Mouse (Mus musculus) c-Kit-positive CD71-positive TER-119-negative erythroid progenitor cells, embryonic 14.5 days (primary cell): Measurements from ENCODE around the gene Faap100.
"Not testable (repeated sequence)": the region's sequence is repeated elsewhere in the genome, so short reads cannot be mapped to it uniquely, and the experiment has no call there.

Source experiments
- DNase-seq: peaks from one replicate; pipeline ENCODE4 v3.0.0-alpha.2; 2013; ENCODE audit warnings: low read depth

Faap100 gene

DNA sequence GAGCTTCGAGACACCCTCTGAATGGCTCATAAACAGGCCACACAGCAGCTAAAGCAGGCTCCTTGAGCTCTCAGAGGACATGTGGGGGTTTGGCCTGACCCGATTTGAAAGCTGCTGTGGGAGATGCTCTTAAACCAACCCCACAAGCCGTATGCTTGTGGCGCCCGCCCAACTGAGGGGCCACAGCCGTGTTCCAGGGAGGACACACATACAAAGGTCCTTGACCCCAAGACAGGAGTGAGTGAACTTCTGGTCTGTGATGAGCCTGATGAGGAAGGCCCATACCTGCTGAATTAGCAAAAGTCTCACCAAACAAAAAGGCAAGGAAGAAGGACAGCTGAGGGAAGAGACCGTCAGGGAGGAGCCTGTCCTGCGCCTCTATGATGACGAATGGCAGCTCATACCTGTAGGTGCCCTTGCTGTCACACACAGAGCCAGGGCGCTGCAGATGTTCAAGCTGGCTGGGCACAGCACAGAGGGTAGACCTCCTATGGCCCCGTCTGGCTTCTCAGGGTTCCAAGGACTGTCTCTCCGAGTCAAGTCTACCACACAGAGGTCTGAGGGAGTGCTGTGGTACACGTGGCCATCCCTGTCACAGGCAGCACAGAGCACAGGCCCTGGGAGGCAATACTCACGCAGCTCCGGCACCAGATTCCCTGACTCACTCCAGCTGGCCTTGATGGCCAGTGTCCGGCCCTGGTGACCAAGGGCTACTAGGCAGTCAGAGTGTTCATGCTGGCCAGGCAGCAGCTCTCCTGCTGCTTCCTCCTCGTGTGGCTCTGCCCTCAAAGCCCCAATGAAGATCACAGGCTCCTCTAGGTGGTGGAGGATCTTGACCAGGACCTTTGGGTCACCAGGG is 2.0 kb downstream of the Faap100 start:
- no peak for DNase-seq

DNA sequence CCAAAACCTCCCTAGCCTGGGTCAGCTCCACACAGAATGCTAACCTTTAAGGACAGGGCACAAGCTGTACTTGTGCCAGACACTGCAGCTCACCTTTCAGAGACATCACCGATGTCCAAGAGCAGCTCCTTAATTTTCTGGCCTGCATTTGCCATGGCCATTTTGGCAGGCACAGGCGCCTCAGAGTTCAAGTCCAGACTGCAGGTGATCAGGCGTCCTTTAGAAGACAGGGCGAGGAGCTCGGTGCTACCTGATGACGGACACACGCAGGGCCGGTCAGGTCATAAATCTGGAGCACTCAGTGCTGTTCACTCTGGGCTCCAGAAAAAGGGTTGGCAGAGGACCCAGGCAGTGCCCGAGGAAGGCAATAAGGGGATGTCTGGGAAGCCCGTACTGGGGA is 3.2 kb downstream of the Faap100 start:
- DNase-seq = no peak

DNA sequence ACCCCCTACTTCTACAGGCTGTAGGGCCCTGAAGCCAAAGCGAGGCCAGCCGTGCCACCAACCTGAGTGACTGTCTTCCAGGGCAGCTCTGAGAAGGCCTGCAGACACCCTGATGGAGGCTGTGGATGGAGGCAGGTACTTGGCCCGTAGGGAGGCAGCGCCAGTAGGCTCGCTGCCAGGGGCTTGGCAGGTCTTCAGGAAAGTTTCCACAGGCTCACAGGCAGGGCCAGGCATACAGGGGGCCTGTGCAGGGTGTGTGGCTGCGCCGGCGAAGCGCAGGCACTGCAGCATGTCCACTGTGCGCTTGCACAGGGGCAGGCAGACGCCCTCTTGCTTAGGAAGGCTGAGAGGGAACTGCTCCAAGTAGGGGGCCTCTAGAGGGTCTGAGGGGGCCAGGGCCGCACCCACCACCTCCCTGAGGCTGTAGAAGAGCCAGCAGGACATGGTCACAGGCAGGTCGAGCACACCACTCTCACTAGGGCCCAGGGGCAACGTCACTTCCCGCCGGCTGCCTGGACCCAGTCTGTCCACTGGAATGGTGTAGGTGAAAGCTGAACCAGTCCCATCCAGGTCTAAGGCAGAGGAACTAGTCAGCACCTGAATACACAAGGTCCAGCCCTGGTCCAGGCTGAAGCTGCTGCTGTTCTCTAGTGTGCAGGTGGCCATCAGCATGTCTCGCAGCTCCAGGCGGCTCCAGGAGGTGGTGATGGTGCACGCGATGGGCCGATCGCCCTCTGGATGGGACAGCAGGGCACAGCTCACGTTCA is 4.6 kb downstream of the Faap100 start:
- DNase-seq = no peak

- no peak for DNase-seq
Measured at GRCm38 (mm10) chr11:120373025-120373424, 5.5 kb downstream of the Faap100 start.

DNA sequence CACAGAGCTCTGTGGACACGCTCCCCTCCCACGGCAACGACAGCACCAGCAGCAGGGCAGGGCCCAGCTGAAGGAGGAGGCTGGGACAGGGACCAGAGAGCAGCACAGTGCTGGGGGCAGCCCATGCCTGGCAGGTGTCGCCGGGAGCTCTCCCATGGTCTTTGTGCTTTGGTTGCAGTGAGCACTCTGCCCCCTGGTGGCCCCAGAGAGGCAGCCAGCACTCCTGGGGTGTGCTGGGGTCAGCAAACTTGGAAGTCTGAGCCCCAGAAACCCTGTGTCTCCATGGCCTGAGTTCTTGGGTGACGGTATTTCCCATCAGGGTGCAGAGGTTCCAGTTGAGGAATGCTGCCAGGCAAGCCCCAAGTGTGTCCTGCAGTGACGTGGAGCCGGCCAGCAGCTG is 8.9 kb downstream of the Faap100 start:
- peak; percentile 41 for DNase-seq

GRCm38 (mm10) chr11:120366443-120367027 is 12.0 kb downstream of the Faap100 start:
- DNase-seq = no peak

- no peak for DNase-seq
Measured at GRCm38 (mm10) chr11:120362891-120363290, 15.7 kb downstream of the Faap100 start.

DNA sequence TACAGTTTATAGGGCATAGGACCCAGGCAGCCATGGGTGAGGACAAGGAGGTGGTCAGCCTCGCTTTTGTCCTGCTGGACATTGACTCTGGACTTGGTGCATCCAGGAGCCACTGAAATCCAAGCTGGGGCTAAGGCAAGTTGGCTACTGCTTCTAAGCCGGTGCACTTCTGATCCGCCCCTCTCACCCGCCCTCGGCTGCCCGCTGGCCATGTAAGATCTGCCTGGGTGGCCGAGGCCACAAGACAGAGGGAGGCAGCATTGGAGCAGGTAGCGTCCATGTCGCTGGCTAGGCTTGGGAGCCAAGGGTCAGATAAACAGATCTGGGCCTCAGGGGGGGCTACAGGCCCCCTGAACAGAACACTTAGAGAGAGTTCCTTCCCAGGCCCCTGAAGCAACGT is 17.3 kb downstream of the Faap100 start, which contains the start of gene Fscn2:
Gene Fscn2 (plus strand): TSS at position 240 of the 400 bp plus-strand sequence.
- no peak for DNase-seq

DNA sequence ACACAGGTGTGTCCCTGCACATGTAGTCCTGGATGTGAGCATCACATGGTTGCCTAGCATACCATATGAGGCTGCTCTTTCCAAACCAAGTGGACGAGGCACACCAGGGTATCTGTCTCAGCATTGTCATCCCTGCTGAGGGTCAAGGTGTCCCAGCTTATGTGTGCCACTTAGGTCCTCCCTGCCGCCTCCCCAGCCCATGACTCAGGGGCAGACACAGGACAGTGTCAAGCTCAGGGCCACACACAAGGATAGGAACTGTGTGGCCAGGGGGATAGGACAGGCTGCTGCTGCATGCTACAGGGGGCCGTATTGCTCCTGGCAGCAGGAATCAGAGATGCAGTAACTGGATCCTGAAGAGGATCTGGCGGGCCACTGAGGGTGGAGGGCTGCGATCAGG is 17.8 kb downstream of the Faap100 start:
- no peak for DNase-seq

DNA sequence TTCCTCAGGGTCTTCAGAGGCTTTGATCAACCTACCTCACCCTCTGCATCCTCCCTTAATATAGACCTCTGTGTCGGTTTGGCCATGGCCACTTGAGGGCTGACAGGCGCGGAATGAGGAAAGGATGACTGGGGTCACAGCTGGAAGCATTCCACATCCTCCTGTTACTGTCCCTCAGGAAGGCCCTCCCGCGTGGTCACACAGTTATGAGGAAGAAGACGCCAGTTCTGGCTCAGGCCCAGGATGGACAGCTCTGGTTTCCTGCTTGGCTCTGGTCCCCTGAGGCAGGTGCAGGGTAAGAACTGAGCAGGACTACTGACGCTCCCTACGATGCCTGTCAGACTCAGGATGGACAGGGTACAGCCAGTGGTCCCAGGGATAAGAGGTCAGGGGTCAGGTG is 18.5 kb downstream of the Faap100 start:
- DNase-seq = no peak

- DNase-seq = no peak
Measured at GRCm38 (mm10) chr11:120359391-120359790, 19.2 kb downstream of the Faap100 start.

GRCm38 (mm10) chr11:120357791-120358401 is 20.7 kb downstream of the Faap100 start:
- no peak for DNase-seq

DNA sequence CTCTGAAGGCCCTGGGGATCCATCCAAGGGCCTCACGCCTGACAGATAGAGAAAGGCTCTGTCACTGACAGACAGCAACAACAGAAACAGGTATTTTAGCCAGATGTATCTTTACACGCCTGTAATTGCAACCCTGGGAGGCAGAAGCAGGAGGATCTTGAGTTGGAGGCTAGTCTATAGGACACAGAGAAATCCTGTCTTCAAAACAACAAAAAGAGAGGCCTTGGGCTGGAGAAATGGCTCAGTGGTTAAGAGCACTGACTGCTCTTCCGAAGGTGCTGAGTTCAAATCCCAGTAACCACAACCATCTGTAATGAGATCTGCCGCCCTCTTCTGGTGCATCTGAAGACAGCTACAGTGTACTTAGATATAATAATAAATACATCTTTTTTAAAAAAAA is 21.7 kb downstream of the Faap100 start:
- DNase-seq = no peak

DNA sequence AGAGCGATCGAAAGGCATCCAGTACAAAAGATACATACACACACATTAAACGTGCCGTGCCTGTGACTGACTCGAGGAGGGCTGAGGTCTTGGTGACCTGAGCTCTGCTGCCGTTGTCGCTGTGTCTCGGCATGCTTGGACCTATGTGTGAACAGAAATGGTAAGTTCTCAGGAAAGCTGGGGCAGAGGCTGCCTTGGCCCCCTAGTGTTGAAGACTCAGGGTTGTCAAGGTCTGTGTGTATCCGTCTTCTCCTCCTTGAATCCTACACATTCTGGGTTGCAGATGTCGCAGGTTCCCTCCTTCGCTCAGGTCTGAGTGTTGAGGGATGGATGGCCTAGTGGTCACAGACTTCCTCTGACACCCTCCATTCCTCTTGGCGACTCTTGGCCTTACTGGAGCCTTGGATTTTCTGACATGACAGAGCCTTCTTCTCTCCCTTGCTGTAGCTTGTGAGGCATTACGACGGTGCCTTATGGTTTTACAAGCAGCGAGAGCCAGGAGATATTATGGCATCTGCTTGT is 22.2 kb downstream of the Faap100 start:
- no peak for DNase-seq

GRCm38 (mm10) chr11:120355277-120356039 is 23.1 kb downstream of the Faap100 start:
- no peak for DNase-seq

DNA sequence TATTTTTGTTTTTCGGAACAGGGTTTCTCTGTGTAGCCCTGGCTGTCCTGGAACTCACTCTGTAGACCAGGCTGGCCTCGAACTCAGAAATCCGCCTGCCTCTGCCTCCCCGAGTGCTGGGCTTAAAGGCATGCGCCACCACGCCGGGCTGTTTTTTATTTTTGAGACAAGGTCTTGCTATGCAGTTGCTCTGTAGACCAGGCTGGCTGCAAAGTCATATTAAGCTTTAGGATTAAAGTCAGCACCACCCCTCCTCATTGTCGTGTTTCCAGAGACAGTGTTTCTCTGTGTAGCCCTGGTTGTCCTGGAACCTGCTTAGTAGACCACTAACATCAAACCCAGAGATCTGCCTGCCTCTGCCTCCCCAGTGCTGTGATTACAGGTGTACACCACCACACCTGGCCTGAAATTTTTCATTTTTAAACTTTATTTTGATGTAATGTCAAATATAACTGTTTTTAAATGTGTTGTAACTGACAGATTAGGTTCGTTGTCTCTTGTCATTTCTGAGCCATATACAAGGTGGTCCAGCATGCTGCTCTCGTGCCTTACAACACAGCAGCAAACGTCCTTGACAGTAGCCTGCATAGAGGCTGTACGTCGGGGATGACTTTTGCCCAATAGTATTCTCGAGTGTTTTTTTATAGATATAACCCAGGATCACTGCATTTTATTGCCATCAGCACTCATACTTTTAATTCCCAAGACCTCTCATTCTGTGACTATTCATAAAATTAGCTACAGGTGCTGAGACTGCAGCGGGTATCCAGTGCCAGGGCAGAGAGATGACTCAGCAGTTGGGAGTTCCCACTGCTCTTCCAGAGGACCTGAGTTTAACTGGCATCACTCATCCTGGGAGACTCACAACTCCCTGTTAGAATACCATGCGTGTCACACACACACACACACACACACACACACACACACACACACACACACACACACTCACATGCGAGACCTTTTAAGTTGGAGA is 24.0 kb downstream of the Faap100 start:
- DNase-seq = no peak

DNA sequence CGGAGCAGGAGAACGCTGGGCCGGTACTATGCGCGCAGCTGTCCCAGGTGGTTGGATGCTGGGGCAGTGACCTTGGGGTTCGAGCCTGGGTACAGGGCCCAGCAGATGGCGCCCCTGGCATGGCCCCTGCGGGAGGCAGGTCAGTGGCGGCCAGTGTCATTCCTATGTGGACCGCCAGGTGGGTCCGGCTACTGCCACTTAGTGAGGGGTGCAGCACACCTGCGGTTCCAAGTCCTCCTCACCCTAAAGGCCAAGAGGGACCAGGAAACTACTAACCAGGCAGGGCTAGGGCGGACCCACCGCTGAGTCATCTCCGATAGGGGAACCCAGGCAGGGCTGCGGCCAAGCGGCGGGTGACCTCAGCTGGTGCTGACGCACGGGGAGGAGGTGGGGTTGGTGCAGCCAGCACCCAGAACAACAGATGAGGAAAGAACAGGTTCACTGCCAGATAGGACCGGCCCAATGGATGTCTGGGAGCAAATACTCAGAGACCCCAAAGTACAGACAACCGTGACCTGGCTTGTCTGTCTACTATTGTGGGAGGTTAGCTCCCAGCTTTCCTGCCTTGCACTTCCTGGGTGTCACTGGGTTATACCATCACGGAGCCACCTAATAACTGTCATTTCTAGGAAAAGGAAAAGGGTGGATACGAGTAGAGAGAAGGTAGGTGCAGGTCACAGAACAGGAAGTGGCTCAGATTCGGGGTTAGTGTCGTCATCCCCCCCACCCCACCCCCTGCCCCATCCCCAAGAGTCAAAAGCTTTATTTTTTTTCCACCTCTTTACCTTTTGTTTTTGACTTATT is 24.9 kb downstream of the Faap100 start:
- peak; percentile 74 for DNase-seq

DNA sequence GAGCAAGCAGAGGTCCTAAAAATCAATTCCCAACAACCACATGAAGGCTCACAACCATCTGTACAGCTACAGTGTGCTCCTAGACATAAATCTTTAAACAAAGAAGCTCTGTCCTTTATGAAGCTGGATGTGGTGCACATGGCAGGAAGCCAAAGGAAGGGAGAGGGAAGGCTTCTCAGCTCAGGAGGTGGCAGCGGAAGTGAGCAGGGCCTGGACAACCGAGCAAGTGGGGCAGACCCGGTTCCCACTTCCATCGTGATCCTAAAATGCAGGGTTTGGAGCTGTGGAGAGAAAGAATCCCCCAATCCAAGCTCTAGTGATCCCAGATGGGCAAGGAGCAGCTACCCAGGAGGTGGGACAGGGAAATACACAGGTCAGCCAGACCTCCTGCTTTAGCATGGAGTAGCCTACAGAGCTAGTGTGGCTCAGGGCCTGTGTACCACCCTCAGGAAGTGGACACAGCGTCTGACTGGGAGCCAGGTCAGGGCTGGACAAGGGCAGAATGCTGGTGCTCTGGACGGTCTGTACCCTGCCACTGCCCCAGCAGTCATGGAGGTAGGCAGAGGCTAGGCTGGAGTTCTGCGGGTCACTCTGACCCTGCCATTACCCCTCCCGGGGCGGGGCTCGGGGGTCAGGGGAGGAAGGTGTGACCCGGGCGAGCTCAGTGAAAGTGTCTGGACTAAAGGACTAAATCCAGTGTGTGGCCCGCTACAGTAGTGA is 25.8 kb downstream of the Faap100 start:
- no peak for DNase-seq

- DNase-seq = not testable (repeated sequence)
Measured at GRCm38 (mm10) chr11:120352093-120352350, 26.5 kb downstream of the Faap100 start.
